Mouse (Mus musculus) megakaryocyte, embryonic 14.5 days (primary cell): ENCODE measurements around the gene Syt15.

Source experiments
- FLI1 ChIP-seq: IDR thresholded peaks from 2 replicates; pipeline ENCODE4 v1.6.1; 2012; ENCODE audit warnings: low read length, inconsistent platforms, mixed read lengths
- GATA1 ChIP-seq: IDR thresholded peaks from 3 replicates; pipeline ENCODE4 v1.6.1; 2012; ENCODE audit warnings: mixed read lengths, low read length, inconsistent platforms, borderline replicate concordance

GRCm38 (mm10) chr14:34193879-34194278 lies 25.5 kb upstream of the Syt15 start:
- TF ChIP-seq GATA1, result no peak
- TF ChIP-seq FLI1, result no peak
